Mouse (Mus musculus): ENCODE measurements at regions not wholly inside any gene's neighbourhood (a gene's known extent, or its start where the extent isn't known, plus 50 kb on each side); places are given as distances from the start of the nearest gene placed in this dataset.

DNA sequence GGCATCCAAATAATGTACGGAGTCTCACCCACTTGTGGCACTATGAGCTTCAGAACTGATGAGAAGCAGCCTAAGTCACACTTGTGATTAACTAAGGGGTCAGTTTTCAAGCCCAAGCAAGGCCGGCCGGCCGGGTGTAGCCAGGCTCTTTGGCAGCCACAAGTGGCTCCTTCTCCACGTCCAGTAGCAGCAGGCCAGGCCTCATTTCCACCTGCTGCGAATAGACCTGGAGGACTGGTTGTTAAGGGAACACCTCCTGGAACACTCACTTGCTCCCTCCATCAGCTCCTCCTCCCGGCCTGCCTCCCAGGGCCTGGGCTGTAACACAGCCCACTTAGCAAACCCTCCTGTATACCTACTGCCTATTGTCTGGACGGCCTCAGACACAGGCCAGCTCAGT, 61.1 kb upstream of the Calm2 start:
- TF ChIP-seq CTCF (IDR thresholded peaks at IDR 0.05; ENCODE audit: low read depth) (no peak), EP300 (optimal IDR thresholded peaks at IDR 0.05) (no peak)
